Mouse (Mus musculus): ENCODE measurements around the gene Foxd1. TPM values are rescaled to one million over a fixed set of nuclear protein-coding genes. Genes with fewer than 3 reads are reported as not detected.

Gene Foxd1
- polyA plus RNA-seq, 1 experiment from 2014 or later: 0.46 TPM

GRCm38 (mm10) chr13:98358424-98359181, 4.6 kb downstream of the Foxd1 start:
- Histone ChIP-seq H3K4me3 (replicated peaks; ENCODE audit: low read length) (no peak overlapping the region), H3K9ac (replicated peaks; ENCODE audit: low read depth, low read length) (no peak overlapping the region), H3K4me2 (ENCODE audit: low read length) (no peak overlapping the region), H3K27me3 (replicated peaks; ENCODE audit: control insufficient read depth, insufficient read depth, low read length) (peaks cover 69% of the 10 kb centered on the region), H3K36me3 (ENCODE audit: control insufficient read depth, insufficient read depth) (no peaks in the 10 kb centered on the region), H3K27ac (ENCODE audit: low read length) (no peak overlapping the region), H3K4me1 (replicated peaks; ENCODE audit: control insufficient read depth, insufficient read depth, low read length) (peaks cover 21% of the 10 kb centered on the region), H3K9me3 (ENCODE audit: control insufficient read depth, low read length) (no peaks in the 10 kb centered on the region; the same call in 1 of the 2 replicates)
- WGBS: 1% methylated on average over 23 of the region's 23 CpGs
- no peak for ATAC-seq

GRCm38 (mm10) chr13:98359337-98359736, 5.3 kb downstream of the Foxd1 start:
- 2% methylated on average over 6 of the region's 8 CpGs for WGBS
- no peaks in the 10 kb centered on the region for H3K36me3 ChIP-seq (ENCODE audit: control insufficient read depth, insufficient read depth)
- ATAC-seq: no peak
- H3K27ac ChIP-seq (ENCODE audit: low read length): no peak overlapping the region
- no peak overlapping the region for H3K9ac ChIP-seq (replicated peaks; ENCODE audit: low read depth, low read length)
- H3K9me3 ChIP-seq (ENCODE audit: control insufficient read depth, low read length): no peaks in the 10 kb centered on the region; the same call in 1 of the 2 replicates
- H3K4me3 ChIP-seq (replicated peaks; ENCODE audit: low read length): no peak overlapping the region
- H3K4me2 ChIP-seq (ENCODE audit: low read length): no peak overlapping the region
- peaks cover 68% of the 10 kb centered on the region for H3K27me3 ChIP-seq (replicated peaks; ENCODE audit: control insufficient read depth, insufficient read depth, low read length)
- H3K4me1 ChIP-seq (replicated peaks; ENCODE audit: control insufficient read depth, insufficient read depth, low read length): peaks cover 14% of the 10 kb centered on the region

GRCm38 (mm10) chr13:98360391-98360790, 6.3 kb downstream of the Foxd1 start:
- Histone ChIP-seq H3K27me3 (replicated peaks; ENCODE audit: control insufficient read depth, insufficient read depth, low read length) (peaks cover 66% of the 10 kb centered on the region), H3K4me3 (replicated peaks; ENCODE audit: low read length) (no peak overlapping the region), H3K4me1 (replicated peaks; ENCODE audit: control insufficient read depth, insufficient read depth, low read length) (peaks cover 3% of the 10 kb centered on the region), H3K9me3 (ENCODE audit: control insufficient read depth, low read length) (no peaks in the 10 kb centered on the region; the same call in 1 of the 2 replicates), H3K4me2 (ENCODE audit: low read length) (no peak overlapping the region), H3K36me3 (ENCODE audit: control insufficient read depth, insufficient read depth) (no peaks in the 10 kb centered on the region), H3K27ac (ENCODE audit: low read length) (no peak overlapping the region), H3K9ac (replicated peaks; ENCODE audit: low read depth, low read length) (no peak overlapping the region)
- 4% methylated on average over 6 of the region's 6 CpGs for WGBS
- no peak for ATAC-seq

- Histone ChIP-seq H3K4me1 (replicated peaks; ENCODE audit: control insufficient read depth, insufficient read depth, low read length) (peaks cover 3% of the 10 kb centered on the region), H3K9me3 (ENCODE audit: control insufficient read depth, low read length) (no peaks in the 10 kb centered on the region; the same call in 1 of the 2 replicates), H3K27ac (ENCODE audit: low read length) (no peak overlapping the region), H3K4me3 (replicated peaks; ENCODE audit: low read length) (no peak overlapping the region), H3K36me3 (ENCODE audit: control insufficient read depth, insufficient read depth) (no peaks in the 10 kb centered on the region), H3K27me3 (replicated peaks; ENCODE audit: control insufficient read depth, insufficient read depth, low read length) (peaks cover 71% of the 10 kb centered on the region), H3K4me2 (ENCODE audit: low read length) (no peak overlapping the region), H3K9ac (replicated peaks; ENCODE audit: low read depth, low read length) (no peak overlapping the region)
- ATAC-seq: no peak
- 3% methylated on average over 5 of the region's 5 CpGs for WGBS
These were observed 7.1 kb downstream of the Foxd1 start for GRCm38 (mm10) chr13:98361161-98361560.

GRCm38 (mm10) chr13:98363046-98363445, 9.0 kb downstream of the Foxd1 start:
- no peaks in the 10 kb centered on the region for H3K36me3 ChIP-seq (ENCODE audit: control insufficient read depth, insufficient read depth)
- H3K27ac ChIP-seq (ENCODE audit: low read length): no peak overlapping the region
- no peak overlapping the region for H3K4me3 ChIP-seq (replicated peaks; ENCODE audit: low read length)
- H3K4me1 ChIP-seq (replicated peaks; ENCODE audit: control insufficient read depth, insufficient read depth, low read length): peaks cover 5% of the 10 kb centered on the region
- 4% methylated on average over 4 of the region's 4 CpGs for WGBS
- H3K9me3 ChIP-seq (ENCODE audit: control insufficient read depth, low read length): no peaks in the 10 kb centered on the region; the same call in 1 of the 2 replicates
- ATAC-seq: no peak
- no peak overlapping the region for H3K4me2 ChIP-seq (ENCODE audit: low read length)
- peaks cover 79% of the 10 kb centered on the region for H3K27me3 ChIP-seq (replicated peaks; ENCODE audit: control insufficient read depth, insufficient read depth, low read length)
- no peak overlapping the region for H3K9ac ChIP-seq (replicated peaks; ENCODE audit: low read depth, low read length)

GRCm38 (mm10) chr13:98365081-98365480, 11.0 kb downstream of the Foxd1 start:
- Histone ChIP-seq H3K27ac (ENCODE audit: low read length) (no peak overlapping the region), H3K36me3 (ENCODE audit: control insufficient read depth, insufficient read depth) (no peaks in the 10 kb centered on the region), H3K9me3 (ENCODE audit: control insufficient read depth, low read length) (no peaks in the 10 kb centered on the region; the same call in 1 of the 2 replicates), H3K4me2 (ENCODE audit: low read length) (no peak overlapping the region), H3K4me3 (replicated peaks; ENCODE audit: low read length) (no peak overlapping the region), H3K9ac (replicated peaks; ENCODE audit: low read depth, low read length) (no peak overlapping the region), H3K4me1 (replicated peaks; ENCODE audit: control insufficient read depth, insufficient read depth, low read length) (peaks cover 5% of the 10 kb centered on the region), H3K27me3 (replicated peaks; ENCODE audit: control insufficient read depth, insufficient read depth, low read length) (peaks cover 77% of the 10 kb centered on the region)
- 3% methylated on average over 8 of the region's 8 CpGs for WGBS
- ATAC-seq: no peak

- H3K36me3 ChIP-seq (ENCODE audit: control insufficient read depth, insufficient read depth): no peaks in the 10 kb centered on the region
- peaks cover 75% of the 10 kb centered on the region for H3K27me3 ChIP-seq (replicated peaks; ENCODE audit: control insufficient read depth, insufficient read depth, low read length)
- no peak overlapping the region; the same call in 1 of the 2 replicates for H3K4me3 ChIP-seq (replicated peaks; ENCODE audit: low read length)
- WGBS: under 1% methylated on average over 52 of the region's 52 CpGs
- no peak for ATAC-seq
- H3K4me1 ChIP-seq (replicated peaks; ENCODE audit: control insufficient read depth, insufficient read depth, low read length): peaks cover 5% of the 10 kb centered on the region
- peak overlapping the region; percentile 7; the same call in 1 of the 2 replicates for H3K4me2 ChIP-seq (ENCODE audit: low read length)
- no peak overlapping the region for H3K9ac ChIP-seq (replicated peaks; ENCODE audit: low read depth, low read length)
- H3K9me3 ChIP-seq (ENCODE audit: control insufficient read depth, low read length): no peaks in the 10 kb centered on the region; the same call in 1 of the 2 replicates
- no peak overlapping the region for H3K27ac ChIP-seq (ENCODE audit: low read length)
These were observed 11.9 kb downstream of the Foxd1 start for GRCm38 (mm10) chr13:98365766-98366421.

GRCm38 (mm10) chr13:98366469-98367275, 12.6 kb downstream of the Foxd1 start:
- ATAC-seq: no peak
- Histone ChIP-seq H3K9me3 (ENCODE audit: control insufficient read depth, low read length) (no peaks in the 10 kb centered on the region; the same call in 1 of the 2 replicates), H3K27me3 (replicated peaks; ENCODE audit: control insufficient read depth, insufficient read depth, low read length) (peaks cover 76% of the 10 kb centered on the region), H3K27ac (ENCODE audit: low read length) (no peak overlapping the region), H3K4me3 (replicated peaks; ENCODE audit: low read length) (no peak overlapping the region; the same call in 1 of the 2 replicates), H3K4me1 (replicated peaks; ENCODE audit: control insufficient read depth, insufficient read depth, low read length) (peaks cover 5% of the 10 kb centered on the region), H3K4me2 (ENCODE audit: low read length) (no peak overlapping the region; the same call in 1 of the 2 replicates), H3K36me3 (ENCODE audit: control insufficient read depth, insufficient read depth) (no peaks in the 10 kb centered on the region), H3K9ac (replicated peaks; ENCODE audit: low read depth, low read length) (no peak overlapping the region)
- 1% methylated on average over 43 of the region's 43 CpGs for WGBS

GRCm38 (mm10) chr13:98367601-98368000, 13.6 kb downstream of the Foxd1 start:
- no peak overlapping the region for H3K4me2 ChIP-seq (ENCODE audit: low read length)
- WGBS: 7% methylated on average over 3 of the region's 3 CpGs
- no peaks in the 10 kb centered on the region for H3K36me3 ChIP-seq (ENCODE audit: control insufficient read depth, insufficient read depth)
- H3K27ac ChIP-seq (ENCODE audit: low read length): no peak overlapping the region
- no peaks in the 10 kb centered on the region for H3K9me3 ChIP-seq (ENCODE audit: control insufficient read depth, low read length)
- H3K27me3 ChIP-seq (replicated peaks; ENCODE audit: control insufficient read depth, insufficient read depth, low read length): peaks cover 76% of the 10 kb centered on the region
- no peak overlapping the region for H3K9ac ChIP-seq (replicated peaks; ENCODE audit: low read depth, low read length)
- ATAC-seq: no peak
- H3K4me1 ChIP-seq (replicated peaks; ENCODE audit: control insufficient read depth, insufficient read depth, low read length): peaks cover 5% of the 10 kb centered on the region
- no peak overlapping the region for H3K4me3 ChIP-seq (replicated peaks; ENCODE audit: low read length)
